Comparison of ENCODE assay signal across 12 mouse cellular contexts in the genomic region with DNA sequence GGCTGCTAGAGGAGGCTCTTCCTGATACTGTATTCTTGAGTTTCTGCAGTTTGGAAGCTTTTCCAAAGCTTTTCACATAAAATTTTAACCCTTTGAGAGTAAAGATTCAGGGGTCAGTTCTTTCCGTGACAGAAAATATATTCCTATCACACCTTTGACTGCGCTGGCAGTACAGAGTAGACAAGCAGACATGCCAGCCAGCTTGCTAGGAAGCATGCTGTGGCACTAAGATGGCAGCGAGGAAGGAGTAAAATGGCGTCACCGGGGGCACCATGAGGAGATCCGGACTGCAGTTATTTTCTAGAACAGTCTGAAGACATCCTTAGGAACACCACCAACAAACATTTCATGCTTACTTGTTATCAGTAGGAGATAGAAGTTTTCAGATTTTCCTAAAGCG. TPM values are rescaled to one million over a fixed set of nuclear protein-coding genes. Genes with fewer than 3 reads are reported as not detected.
DNase-seq lines count a peak whose midpoint lies in the region; ATAC-seq and TF ChIP-seq lines count a peak whose summit lies in the region.
"Had no signal": no experiment of that assay in that cellular context is flagged by ENCODE, and none has a peak within 500 bp of the region (broad histone marks: within the 10 kb centered on the region; RNA-seq: fewer than 3 reads in every experiment).

No protein-coding gene starts in this region.

- no peak for TF ChIP-seq EP300 in stomach, postnatal 0 days (optimal IDR thresholded peaks at IDR 0.05)

- peak overlapping the region; percentile 47; the same call in 1 of the 2 replicates for H3K27ac ChIP-seq in heart, embryonic 12.5 days (ENCODE audit: poor library complexity, severe bottlenecking)
- no peak overlapping the region for H3K27ac ChIP-seq in midbrain, embryonic 13.5 days
- no peak overlapping the region for H3K27ac ChIP-seq in midbrain, embryonic 11.5 days (ENCODE audit: low read depth, low read length)
- no peak overlapping the region for H3K27ac ChIP-seq in hindbrain, embryonic 16.5 days (ENCODE audit: low read depth, low read length)
- peak overlapping the region; percentile 56 for H3K27ac ChIP-seq in stomach, postnatal 0 days (replicated peaks)
- H3K27ac ChIP-seq: liver, embryonic 15.5 days had no signal

- no peaks in the 10 kb centered on the region for H3K27me3 ChIP-seq in heart, embryonic 12.5 days (replicated peaks)
- H3K27me3 ChIP-seq in midbrain, embryonic 13.5 days, result no peaks in the 10 kb centered on the region
- H3K27me3 ChIP-seq in midbrain, embryonic 11.5 days (ENCODE audit: control insufficient read depth, insufficient read depth, low read length), result no peaks in the 10 kb centered on the region
- H3K27me3 ChIP-seq in hindbrain, embryonic 16.5 days (replicated peaks; ENCODE audit: control insufficient read depth, insufficient read depth, low read length), result no peaks in the 10 kb centered on the region
- no peaks in the 10 kb centered on the region for H3K27me3 ChIP-seq in stomach, postnatal 0 days (ENCODE audit: control insufficient read depth, insufficient read depth, low read length)
- H3K27me3 ChIP-seq: liver, embryonic 15.5 days had no signal

- no peak overlapping the region; the same call in none of the 2 replicates for H3K9ac ChIP-seq in heart, embryonic 12.5 days
- H3K9ac ChIP-seq in midbrain, embryonic 13.5 days (replicated peaks), result no peak overlapping the region
- H3K9ac ChIP-seq in midbrain, embryonic 11.5 days (ENCODE audit: low read length), result no peak overlapping the region
- no peak overlapping the region for H3K9ac ChIP-seq in hindbrain, embryonic 16.5 days (ENCODE audit: low read depth, low read length)
- no peak overlapping the region for H3K9ac ChIP-seq in stomach, postnatal 0 days (ENCODE audit: low read length)
- H3K9ac ChIP-seq: liver, embryonic 15.5 days had no signal

- H3K4me1 ChIP-seq in heart, embryonic 12.5 days (replicated peaks), result peaks cover 43% of the 10 kb centered on the region
- peaks cover 48% of the 10 kb centered on the region for H3K4me1 ChIP-seq in midbrain, embryonic 13.5 days (replicated peaks)
- H3K4me1 ChIP-seq in midbrain, embryonic 11.5 days (ENCODE audit: control insufficient read depth, insufficient read depth, low read length), result no peaks in the 10 kb centered on the region
- H3K4me1 ChIP-seq in hindbrain, embryonic 16.5 days (ENCODE audit: control insufficient read depth, insufficient read depth, low read depth, low read length), result peaks cover 12% of the 10 kb centered on the region
- no peaks in the 10 kb centered on the region for H3K4me1 ChIP-seq in stomach, postnatal 0 days (replicated peaks; ENCODE audit: control insufficient read depth, insufficient read depth)
- H3K4me1 ChIP-seq: liver, embryonic 15.5 days had no signal

- H3K4me3 ChIP-seq in heart, embryonic 12.5 days, result no peak overlapping the region
- H3K4me3 ChIP-seq in midbrain, embryonic 13.5 days (replicated peaks), result peak overlapping the region; percentile 14; the same call in 1 of the 2 replicates
- no peak overlapping the region for H3K4me3 ChIP-seq in midbrain, embryonic 11.5 days (ENCODE audit: low read depth, low read length)
- peak overlapping the region; percentile 32 for H3K4me3 ChIP-seq in hindbrain, embryonic 16.5 days (ENCODE audit: low read length)
- H3K4me3 ChIP-seq in stomach, postnatal 0 days (ENCODE audit: low read depth, low read length), result no peak overlapping the region
- H3K4me3 ChIP-seq: liver, embryonic 15.5 days had no signal

- no peak for ATAC-seq in heart, embryonic 12.5 days (ENCODE audit: insufficient number of reproducible peaks, low FRiP score)
- no peak for ATAC-seq in midbrain, embryonic 13.5 days
- ATAC-seq in midbrain, embryonic 11.5 days (ENCODE audit: low FRiP score), result no peak
- no peak for ATAC-seq in hindbrain, embryonic 16.5 days
- no peak for ATAC-seq in stomach, postnatal 0 days (ENCODE audit: low FRiP score, low TSS enrichment)

- no peaks in the 10 kb centered on the region for H3K36me3 ChIP-seq in heart, embryonic 12.5 days
- no peaks in the 10 kb centered on the region for H3K36me3 ChIP-seq in midbrain, embryonic 13.5 days
- no peaks in the 10 kb centered on the region for H3K36me3 ChIP-seq in midbrain, embryonic 11.5 days (ENCODE audit: control insufficient read depth, insufficient read depth, low read length)
- H3K36me3 ChIP-seq in hindbrain, embryonic 16.5 days (ENCODE audit: control insufficient read depth, insufficient read depth, low read length), result no peaks in the 10 kb centered on the region
- no peaks in the 10 kb centered on the region for H3K36me3 ChIP-seq in stomach, postnatal 0 days (ENCODE audit: control insufficient read depth, insufficient read depth, low read length)
- H3K36me3 ChIP-seq: liver, embryonic 15.5 days had no signal

- peak overlapping the region; percentile 59 for H3K4me2 ChIP-seq in heart, embryonic 12.5 days
- peak overlapping the region; percentile 34 for H3K4me2 ChIP-seq in midbrain, embryonic 13.5 days (replicated peaks)
- no peak overlapping the region for H3K4me2 ChIP-seq in midbrain, embryonic 11.5 days
- peak overlapping the region; percentile 53 for H3K4me2 ChIP-seq in hindbrain, embryonic 16.5 days (ENCODE audit: low read length)
- peak overlapping the region; percentile 25 for H3K4me2 ChIP-seq in stomach, postnatal 0 days (replicated peaks; ENCODE audit: low read depth)
- H3K4me2 ChIP-seq: liver, embryonic 15.5 days had no signal

- H3K9me3 ChIP-seq in heart, embryonic 12.5 days (replicated peaks), result no peaks in the 10 kb centered on the region
- no peaks in the 10 kb centered on the region for H3K9me3 ChIP-seq in midbrain, embryonic 13.5 days
- H3K9me3 ChIP-seq in midbrain, embryonic 11.5 days (ENCODE audit: control insufficient read depth, low read length), result no peaks in the 10 kb centered on the region
- H3K9me3 ChIP-seq in hindbrain, embryonic 16.5 days (ENCODE audit: control insufficient read depth, low read length), result no peaks in the 10 kb centered on the region
- no peaks in the 10 kb centered on the region for H3K9me3 ChIP-seq in stomach, postnatal 0 days (ENCODE audit: control insufficient read depth, low read length)
- H3K9me3 ChIP-seq: liver, embryonic 15.5 days had no signal

- no peak for DNase-seq in heart, adult 9 months (ENCODE audit: low spot score in 2 of 2)
- no peak for DNase-seq in midbrain, embryonic 11.5 days (ENCODE audit: low spot score, missing footprints)
- DNase-seq in stomach, postnatal 0 days (ENCODE audit: low spot score), result no peak
- DNase-seq in ovary, postnatal 14 days (ENCODE audit: low spot score), result no peak
- DNase-seq in urinary bladder, postnatal 4 days (ENCODE audit: low spot score in 2 of 2), result no peak
- DNase-seq: cerebellum, postnatal 14 days; kidney, adult 9 months; right cerebral cortex, postnatal 14 days had no signal

- 69% methylated on average over 7 of the region's 7 CpGs for WGBS in heart, embryonic 12.5 days
- WGBS in midbrain, embryonic 13.5 days, result 95% methylated on average over 7 of the region's 7 CpGs
- WGBS in midbrain, embryonic 11.5 days, result 96% methylated on average over 7 of the region's 7 CpGs
- WGBS in hindbrain, embryonic 16.5 days, result 91% methylated on average over 7 of the region's 7 CpGs
- WGBS in stomach, postnatal 0 days, result 83% methylated on average over 7 of the region's 7 CpGs

- no peak for TF ChIP-seq CTCF in stomach, postnatal 0 days (IDR thresholded peaks at IDR 0.05; ENCODE audit: low read depth)

RNA-seq across cellular contexts. Expression of a gene that starts 55.9 kb away (rescaled TPM):
- 71.6 and 73.6 TPM in 2 replicates for polyA plus RNA-seq in heart, embryonic 12.5 days (2016; fragmentation: Nextera tagmentation; extraction: Ambion mirVana)
- 76.0 and 77.7 TPM in 2 replicates for polyA plus RNA-seq in midbrain, embryonic 13.5 days (2015; fragmentation: Nextera tagmentation; extraction: Ambion mirVana)
- polyA plus RNA-seq in midbrain, embryonic 11.5 days (2014; fragmentation: Nextera tagmentation; extraction: Ambion mirVana), result 118 and 121 TPM in 2 replicates
- polyA plus RNA-seq in hindbrain, embryonic 16.5 days (2015; fragmentation: Nextera tagmentation; extraction: Ambion mirVana), result 54.0 and 62.1 TPM in 2 replicates
- 26.2 and 28.1 TPM in 2 replicates for polyA plus RNA-seq in stomach, postnatal 0 days (2015; fragmentation: Nextera tagmentation; extraction: Ambion mirVana)

RNA-seq across cellular contexts. Expression of a gene that starts 58.7 kb away (rescaled TPM):
- 0.10 TPM in 1 of 2 replicates, not detected in the other for polyA plus RNA-seq in heart, embryonic 12.5 days (2016; fragmentation: Nextera tagmentation; extraction: Ambion mirVana)
- polyA plus RNA-seq in midbrain, embryonic 13.5 days (2015; fragmentation: Nextera tagmentation; extraction: Ambion mirVana), result 0.09 and 0.12 TPM in 2 replicates
- not detected in 2 replicates for polyA plus RNA-seq in midbrain, embryonic 11.5 days (2014; fragmentation: Nextera tagmentation; extraction: Ambion mirVana)
- 0.11 and 0.21 TPM in 2 replicates for polyA plus RNA-seq in hindbrain, embryonic 16.5 days (2015; fragmentation: Nextera tagmentation; extraction: Ambion mirVana)
- polyA plus RNA-seq in stomach, postnatal 0 days (2015; fragmentation: Nextera tagmentation; extraction: Ambion mirVana), result 0.10 and 0.22 TPM in 2 replicates

Comparison
In these comparisons a context has a peak if more than half of its experiments do, and no peak if none do; other contexts are left out.
1. H3K4me3 ChIP-seq: peak in midbrain, embryonic 13.5 days (single experiment) and hindbrain, embryonic 16.5 days (single experiment); none in heart, embryonic 12.5 days (single experiment), midbrain, embryonic 11.5 days (single experiment) and stomach, postnatal 0 days (single experiment).
2. H3K27ac ChIP-seq: peak in heart, embryonic 12.5 days (single experiment) and stomach, postnatal 0 days (single experiment); none in midbrain, embryonic 13.5 days (single experiment), midbrain, embryonic 11.5 days (single experiment) and hindbrain, embryonic 16.5 days (single experiment).